Mouse (Mus musculus) ovary, postnatal 10 days (tissue): ENCODE data around the gene Ermard.
"Not testable (repeated sequence)": the region's sequence is repeated elsewhere in the genome, so short reads cannot be mapped to it uniquely, and the experiment has no call there.

Experiments used
- DNase-seq: peaks from one replicate; pipeline ENCODE4 v3.0.0; 2022; ENCODE audit warnings: low spot score

Ermard gene

GRCm38 (mm10) chr17:15041175-15041729, at the start of gene Ermard, which contains the start of the genes Tcte3 and Gm3448:
Ermard (plus strand) TSS chr17:15041208.
Tcte3 (minus strand) TSS chr17:15041488.
Gm3448 (minus strand) TSS chr17:15041537.
- not testable (repeated sequence) for DNase-seq

DNA sequence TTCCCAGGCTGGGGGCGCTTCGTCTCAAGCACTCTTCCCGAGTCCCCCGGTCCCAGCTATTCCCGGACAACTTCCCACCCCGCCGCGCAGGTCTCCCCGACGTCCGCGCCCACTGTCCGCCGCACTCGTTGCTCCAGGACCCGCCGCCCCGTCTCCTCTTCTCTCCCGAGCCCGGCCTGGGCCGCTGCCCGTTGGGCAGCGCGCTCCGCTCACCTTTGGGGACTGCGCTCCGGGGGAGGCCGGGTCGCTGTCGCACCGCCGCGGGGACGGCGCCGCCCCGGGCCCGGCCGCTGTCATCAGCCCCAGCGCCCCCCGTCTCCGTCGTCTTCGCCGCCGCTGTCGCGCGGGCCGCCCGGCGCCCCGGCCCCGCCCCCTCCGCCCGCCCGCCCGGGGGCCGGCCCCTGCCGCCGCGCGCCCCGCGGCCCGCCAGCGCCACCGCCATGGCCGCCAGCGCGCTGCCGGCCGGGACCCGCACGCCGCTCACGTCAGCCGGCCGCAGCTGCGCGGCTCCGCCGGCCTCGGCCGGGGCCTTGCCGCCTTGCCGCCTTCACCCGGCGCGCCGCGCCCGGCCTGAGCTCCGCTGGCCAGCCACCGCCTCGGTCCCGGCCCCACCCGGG, 48.4 kb upstream of the Ermard start:
- DNase-seq = not testable (repeated sequence)

DNA sequence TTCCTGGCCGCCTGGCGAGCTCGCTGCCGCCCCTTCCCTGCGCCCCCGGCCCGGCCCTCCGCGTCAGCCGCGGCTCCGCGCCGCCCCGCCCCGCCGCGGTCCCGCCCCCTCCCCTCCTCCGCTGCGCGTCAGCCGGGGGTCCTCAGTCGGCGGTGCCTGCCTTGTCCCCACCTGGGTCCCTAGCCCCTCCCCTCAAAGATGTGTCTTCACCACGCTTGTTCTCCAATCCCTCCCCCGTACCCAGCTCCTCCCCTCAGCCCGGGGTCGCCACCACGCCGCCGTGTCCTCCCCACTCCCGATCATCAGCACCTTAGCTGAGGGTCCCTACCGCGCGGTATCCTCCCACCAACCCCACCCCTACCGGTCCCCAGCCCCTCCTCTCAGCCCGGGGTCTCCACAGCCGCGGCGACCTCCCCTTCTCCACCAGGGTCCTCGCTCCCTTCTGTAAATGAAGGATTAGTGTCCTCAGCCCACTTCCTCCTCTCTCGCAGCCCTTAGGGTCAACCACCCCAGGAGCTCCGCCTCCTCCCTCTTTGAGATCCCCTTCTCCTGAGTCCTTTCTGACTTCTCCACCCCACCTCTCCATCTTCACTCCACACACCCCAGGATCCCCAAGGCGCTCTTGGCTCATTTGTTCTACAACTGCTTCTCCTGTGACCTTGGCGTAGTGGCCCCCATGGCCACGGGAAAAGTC, 47.7 kb upstream of the Ermard start:
- DNase-seq = not testable (repeated sequence)

- DNase-seq = not testable (repeated sequence)
These were observed 46.9 kb upstream of the Ermard start for GRCm38 (mm10) chr17:14994140-14994539.

- DNase-seq = not testable (repeated sequence)
These were observed 41.0 kb upstream of the Ermard start for GRCm38 (mm10) chr17:15000047-15000446.

DNA sequence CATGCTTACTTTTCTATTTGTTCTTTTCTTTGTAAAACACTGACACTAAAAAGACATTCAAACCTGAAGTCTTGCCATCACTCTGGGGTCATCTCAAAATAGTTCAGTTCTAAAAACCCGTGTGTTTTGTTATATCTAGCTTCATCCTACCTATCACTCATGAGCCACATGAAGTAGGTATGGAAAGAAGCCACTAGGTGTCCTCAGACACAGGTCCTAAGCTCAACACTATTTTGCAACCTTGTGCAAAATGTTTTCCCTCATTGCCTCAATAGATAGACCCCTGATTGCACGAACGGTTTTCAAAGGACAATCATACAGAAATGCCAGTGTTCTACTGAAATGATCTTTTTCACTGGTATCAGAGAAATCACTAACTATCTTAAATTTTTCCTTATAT, 31.9 kb upstream of the Ermard start:
- DNase-seq = not testable (repeated sequence)

GRCm38 (mm10) chr17:15009706-15010413, 31.1 kb upstream of the Ermard start, which contains the start of gene Gm3435:
Gm3435 (plus strand) TSS chr17:15010176.
- not testable (repeated sequence) for DNase-seq

DNA sequence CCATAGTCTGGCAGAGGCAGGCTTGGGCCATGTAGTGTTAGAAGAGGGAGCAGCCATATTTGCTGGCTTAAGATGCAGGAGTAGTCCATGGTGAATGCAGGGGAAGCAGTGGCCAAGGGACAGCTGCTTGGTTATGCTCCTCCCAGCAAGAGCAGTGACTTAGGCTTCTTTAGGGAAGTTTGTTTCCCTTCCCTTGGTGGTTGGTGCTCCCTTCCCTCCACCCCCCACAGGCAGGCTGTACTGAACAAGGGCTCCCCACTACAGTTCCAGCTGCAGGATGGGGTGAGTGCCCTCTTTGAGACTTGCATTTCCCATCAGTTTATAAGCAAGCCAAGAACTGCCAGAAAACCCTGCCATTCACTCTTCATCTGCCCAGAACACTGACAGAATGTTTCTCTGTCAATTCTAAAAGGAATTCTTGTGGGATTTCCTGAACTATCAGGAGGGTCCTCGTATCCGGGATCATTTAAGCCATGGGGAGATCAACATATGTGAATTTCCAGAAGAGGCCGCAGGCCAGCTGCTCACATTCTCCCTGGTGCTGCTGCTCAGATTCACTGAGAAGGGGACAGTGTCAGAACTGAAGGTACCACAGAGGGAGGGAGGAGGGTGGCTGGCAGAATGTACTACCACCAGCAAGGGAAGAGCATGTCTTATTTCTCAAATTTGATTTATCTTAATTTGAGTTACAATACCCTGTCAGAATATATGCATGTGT, 19.3 kb upstream of the Ermard start:
- DNase-seq = peak; percentile 1

DNA sequence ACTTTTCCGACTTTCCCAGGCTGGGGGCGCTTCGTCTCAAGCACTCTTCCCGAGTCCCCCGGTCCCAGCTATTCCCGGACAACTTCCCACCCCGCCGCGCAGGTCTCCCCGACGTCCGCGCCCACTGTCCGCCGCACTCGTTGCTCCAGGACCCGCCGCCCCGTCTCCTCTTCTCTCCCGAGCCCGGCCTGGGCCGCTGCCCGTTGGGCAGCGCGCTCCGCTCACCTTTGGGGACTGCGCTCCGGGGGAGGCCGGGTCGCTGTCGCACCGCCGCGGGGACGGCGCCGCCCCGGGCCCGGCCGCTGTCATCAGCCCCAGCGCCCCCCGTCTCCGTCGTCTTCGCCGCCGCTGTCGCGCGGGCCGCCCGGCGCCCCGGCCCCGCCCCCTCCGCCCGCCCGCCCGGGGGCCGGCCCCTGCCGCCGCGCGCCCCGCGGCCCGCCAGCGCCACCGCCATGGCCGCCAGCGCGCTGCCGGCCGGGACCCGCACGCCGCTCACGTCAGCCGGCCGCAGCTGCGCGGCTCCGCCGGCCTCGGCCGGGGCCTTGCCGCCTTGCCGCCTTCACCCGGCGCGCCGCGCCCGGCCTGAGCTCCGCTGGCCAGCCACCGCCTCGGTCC, 17.0 kb upstream of the Ermard start:
- not testable (repeated sequence) for DNase-seq

DNA sequence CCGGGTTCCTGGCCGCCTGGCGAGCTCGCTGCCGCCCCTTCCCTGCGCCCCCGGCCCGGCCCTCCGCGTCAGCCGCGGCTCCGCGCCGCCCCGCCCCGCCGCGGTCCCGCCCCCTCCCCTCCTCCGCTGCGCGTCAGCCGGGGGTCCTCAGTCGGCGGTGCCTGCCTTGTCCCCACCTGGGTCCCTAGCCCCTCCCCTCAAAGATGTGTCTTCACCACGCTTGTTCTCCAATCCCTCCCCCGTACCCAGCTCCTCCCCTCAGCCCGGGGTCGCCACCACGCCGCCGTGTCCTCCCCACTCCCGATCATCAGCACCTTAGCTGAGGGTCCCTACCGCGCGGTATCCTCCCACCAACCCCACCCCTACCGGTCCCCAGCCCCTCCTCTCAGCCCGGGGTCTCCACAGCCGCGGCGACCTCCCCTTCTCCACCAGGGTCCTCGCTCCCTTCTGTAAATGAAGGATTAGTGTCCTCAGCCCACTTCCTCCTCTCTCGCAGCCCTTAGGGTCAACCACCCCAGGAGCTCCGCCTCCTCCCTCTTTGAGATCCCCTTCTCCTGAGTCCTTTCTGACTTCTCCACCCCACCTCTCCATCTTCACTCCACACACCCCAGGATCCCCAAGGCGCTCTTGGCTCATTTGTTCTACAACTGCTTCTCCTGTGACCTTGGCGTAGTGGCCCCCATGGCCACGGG, 16.4 kb upstream of the Ermard start:
- DNase-seq = not testable (repeated sequence)

GRCm38 (mm10) chr17:15025513-15025912, 15.5 kb upstream of the Ermard start:
- DNase-seq = not testable (repeated sequence)

GRCm38 (mm10) chr17:15031414-15031813, 9.6 kb upstream of the Ermard start:
- not testable (repeated sequence) for DNase-seq

DNA sequence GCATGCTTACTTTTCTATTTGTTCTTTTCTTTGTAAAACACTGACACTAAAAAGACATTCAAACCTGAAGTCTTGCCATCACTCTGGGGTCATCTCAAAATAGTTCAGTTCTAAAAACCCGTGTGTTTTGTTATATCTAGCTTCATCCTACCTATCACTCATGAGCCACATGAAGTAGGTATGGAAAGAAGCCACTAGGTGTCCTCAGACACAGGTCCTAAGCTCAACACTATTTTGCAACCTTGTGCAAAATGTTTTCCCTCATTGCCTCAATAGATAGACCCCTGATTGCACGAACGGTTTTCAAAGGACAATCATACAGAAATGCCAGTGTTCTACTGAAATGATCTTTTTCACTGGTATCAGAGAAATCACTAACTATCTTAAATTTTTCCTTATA, 553 bp upstream of the Ermard start:
- not testable (repeated sequence) for DNase-seq

DNA sequence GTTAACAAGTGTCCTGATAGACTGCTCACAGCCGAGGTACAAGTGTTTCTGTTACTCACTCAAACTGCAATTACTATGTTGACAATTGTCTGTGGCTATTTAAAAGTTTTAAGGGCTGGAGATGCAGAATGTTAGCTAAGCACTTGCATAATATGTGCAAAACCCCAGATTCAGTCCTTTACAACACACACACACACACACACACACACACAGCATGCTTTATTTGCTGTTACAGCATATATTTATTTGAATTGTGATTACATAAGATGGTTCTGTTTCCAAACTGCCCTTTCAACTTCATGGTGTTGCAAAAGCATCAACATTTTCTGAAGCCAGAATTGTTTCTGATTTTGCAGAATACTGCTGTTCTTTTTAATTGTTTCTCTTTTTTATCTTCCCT, 9.3 kb downstream of the Ermard start:
- not testable (repeated sequence) for DNase-seq

DNA sequence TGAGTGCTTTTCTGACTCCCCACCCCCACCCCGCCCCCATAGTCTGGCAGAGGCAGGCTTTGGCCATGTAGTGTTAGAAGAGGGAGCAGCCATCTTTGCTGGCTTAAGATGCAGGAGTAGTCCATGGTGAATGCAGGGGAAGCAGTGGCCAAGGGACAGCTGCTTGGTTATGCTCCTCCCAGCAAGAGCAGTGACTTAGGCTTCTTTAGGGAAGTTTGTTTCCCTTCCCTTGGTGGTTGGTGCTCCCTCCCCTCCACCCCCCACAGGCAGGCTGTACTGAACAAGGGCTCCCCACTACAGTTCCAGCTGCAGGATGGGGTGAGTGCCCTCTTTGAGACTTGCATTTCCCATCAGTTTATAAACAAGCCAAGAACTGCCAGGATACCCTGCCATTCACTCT, 11.8 kb downstream of the Ermard start:
- not testable (repeated sequence) for DNase-seq

DNA sequence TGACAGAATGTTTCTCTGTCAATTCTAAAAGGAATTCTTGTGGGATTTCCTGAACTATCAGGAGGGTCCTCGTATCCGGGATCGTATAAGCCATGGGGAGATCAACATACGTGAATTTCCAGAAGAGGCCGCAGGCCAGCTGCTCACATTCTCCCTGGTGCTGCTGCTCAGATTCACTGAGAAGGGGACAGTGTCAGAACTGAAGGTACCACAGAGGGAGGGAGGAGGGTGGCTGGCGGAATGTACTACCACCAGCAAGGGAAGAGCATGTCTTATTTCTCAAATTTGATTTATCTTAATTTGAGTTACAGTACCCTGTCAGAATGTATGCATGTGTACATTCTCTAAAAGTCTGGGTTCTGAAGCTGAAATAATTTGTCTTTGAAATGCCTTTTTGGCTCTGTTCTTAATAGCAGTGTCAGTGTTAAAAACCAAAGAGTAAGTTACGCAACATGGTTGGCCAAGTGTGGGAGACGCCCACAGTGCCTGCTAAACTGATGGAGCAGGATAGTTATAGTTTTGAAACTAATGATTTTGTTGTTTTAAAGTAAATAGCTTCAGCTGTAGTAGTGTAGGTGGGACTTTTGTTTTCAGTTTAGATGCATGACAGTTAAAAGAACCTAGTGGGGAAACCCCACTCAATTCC, 12.3 kb downstream of the Ermard start:
- DNase-seq = not testable (repeated sequence)

DNA sequence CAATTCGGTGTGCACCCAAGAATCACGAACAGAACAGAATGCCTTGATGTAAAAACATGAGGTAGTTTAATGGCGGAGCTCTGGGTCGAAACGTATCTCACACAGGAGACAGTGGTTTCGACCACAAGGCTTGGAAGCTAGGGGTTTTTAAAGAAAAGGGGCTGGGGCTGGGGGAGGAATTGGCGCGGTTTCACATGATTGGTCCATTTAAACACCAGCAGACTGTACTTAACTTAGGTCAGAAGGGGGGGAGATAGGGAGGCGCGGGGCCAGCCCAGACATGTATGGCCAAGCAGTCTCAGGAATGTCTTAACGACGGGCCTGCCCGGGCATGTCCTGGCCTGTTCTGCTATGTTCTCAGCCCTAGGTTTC, 12.8 kb downstream of the Ermard start:
- DNase-seq = not testable (repeated sequence)

DNA sequence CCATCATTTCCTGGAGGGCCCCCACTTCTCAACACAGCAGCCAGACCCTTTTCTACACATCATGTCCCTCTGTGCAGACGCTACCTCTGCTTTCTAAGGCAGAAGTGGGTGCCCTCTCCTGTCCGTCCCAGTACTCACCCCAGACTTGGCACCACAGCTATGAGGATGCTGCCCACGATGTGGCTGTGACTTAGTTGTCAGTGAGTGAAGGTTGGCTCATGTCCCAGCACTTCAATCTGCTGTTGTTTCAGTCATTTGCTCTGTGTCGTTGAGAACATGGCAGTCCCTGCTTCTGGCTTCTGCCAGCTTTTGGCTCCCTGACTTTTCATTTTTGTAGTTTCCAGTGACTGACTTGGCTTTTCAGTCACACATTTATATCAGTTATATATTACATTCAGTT, 14.9 kb downstream of the Ermard start:
- no peak for DNase-seq

- no peak for DNase-seq
These were observed 17.2 kb downstream of the Ermard start for GRCm38 (mm10) chr17:15058161-15058591.

DNA sequence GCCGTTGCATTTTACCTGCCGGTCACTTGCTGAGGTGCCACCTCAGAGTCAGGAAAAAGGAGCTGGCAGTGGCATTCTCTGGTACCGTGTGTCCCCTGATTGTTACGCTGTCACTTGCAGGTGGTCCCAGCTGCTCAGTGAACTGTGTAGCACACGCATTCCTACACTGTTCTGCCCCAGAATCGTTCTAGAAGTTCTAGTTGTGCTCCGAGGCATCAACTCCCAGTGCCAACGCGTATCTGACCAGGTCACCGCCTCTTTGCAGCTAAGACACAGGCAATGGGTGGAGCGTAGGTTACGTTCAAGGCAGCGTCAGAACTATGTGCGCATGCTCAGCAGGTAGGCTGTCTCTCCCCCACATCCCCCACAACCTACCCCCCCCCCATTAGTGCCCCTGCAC, 18.6 kb downstream of the Ermard start:
- no peak for DNase-seq
